Mouse (Mus musculus) heart, postnatal 0 days (tissue): Measurements from ENCODE around the gene Rab13.

ENCODE experiments used
- CTCF ChIP-seq: IDR thresholded peaks from 2 replicates; pipeline ENCODE4 v1.5.1; 2016; ENCODE audit warnings: antibody characterized with exemption, control low read depth, low read depth
- EP300 ChIP-seq: IDR thresholded peaks from 2 replicates; pipeline ENCODE4 v1.6.1; 2016; ENCODE audit warnings: antibody characterized with exemption, low read depth

- no peak for TF ChIP-seq EP300
- no peak for TF ChIP-seq CTCF
Measured at GRCm38 (mm10) chr3:90245406-90245805, 31.9 kb downstream of the Rab13 start.
